Mouse (Mus musculus): Measurements from ENCODE around the gene Capn7. TPM values are rescaled to one million over a fixed set of nuclear protein-coding genes. Genes with fewer than 3 reads are reported as not detected.
A peak's percentile ranks its signal among the peaks of the same experiment; 100 is the strongest.

Capn7 gene
- polyA plus RNA-seq, 1 experiment from 2014 or later, result 32.8 TPM

- Histone ChIP-seq H3K27me3 (replicated peaks) (peaks cover 9% of the 10 kb centered on the region; the same call in 1 of the 2 replicates), H3K4me3 (no peak overlapping the region), H3K36me3 (peaks cover 6% of the 10 kb centered on the region; the same call in 1 of the 2 replicates), H3K4me2 (no peak overlapping the region), H3K27ac (replicated peaks) (no peak overlapping the region), H3K9me3 (peaks cover 5% of the 10 kb centered on the region; the same call in 1 of the 2 replicates), H3K9ac (no peak overlapping the region), H3K4me1 (peaks cover 75% of the 10 kb centered on the region)
- no peak for ATAC-seq (ENCODE audit: extremely low read depth, insufficient number of reproducible peaks, low FRiP score, low TSS enrichment)
- 87% methylated on average over 2 of the region's 2 CpGs for WGBS
Measured at GRCm38 (mm10) chr14:31396428-31396827, 60.0 kb downstream of the Capn7 start.

GRCm38 (mm10) chr14:31397353-31397752 is 60.9 kb downstream of the Capn7 start:
- Histone ChIP-seq H3K4me1 (peaks cover 78% of the 10 kb centered on the region), H3K9me3 (peaks cover 5% of the 10 kb centered on the region; the same call in 1 of the 2 replicates), H3K36me3 (peaks cover 6% of the 10 kb centered on the region; the same call in 1 of the 2 replicates), H3K4me3 (no peak overlapping the region), H3K27ac (replicated peaks) (peak overlapping the region; percentile 70), H3K4me2 (no peak overlapping the region), H3K9ac (0 out of 2 replicates have a peak overlapping the region, but pooled peaks have one; percentile 8), H3K27me3 (replicated peaks) (0 out of 2 replicates have a peak, but pooled peaks cover 4% of the 10 kb centered on the region)
- WGBS, result 69% methylated on average over 12 of the region's 12 CpGs
- ATAC-seq (ENCODE audit: extremely low read depth, insufficient number of reproducible peaks, low FRiP score, low TSS enrichment), result no peak

- Histone ChIP-seq H3K9me3 (peaks cover 5% of the 10 kb centered on the region; the same call in 1 of the 2 replicates), H3K36me3 (peaks cover 6% of the 10 kb centered on the region; the same call in 1 of the 2 replicates), H3K27me3 (replicated peaks) (0 out of 2 replicates have a peak, but pooled peaks cover 4% of the 10 kb centered on the region), H3K4me1 (peaks cover 78% of the 10 kb centered on the region), H3K9ac (peak overlapping the region; percentile 8), H3K4me3 (no peak overlapping the region), H3K27ac (replicated peaks) (peak overlapping the region; percentile 70), H3K4me2 (no peak overlapping the region)
- no peak for ATAC-seq (ENCODE audit: extremely low read depth, insufficient number of reproducible peaks, low FRiP score, low TSS enrichment)
- WGBS, result 74% methylated on average over 9 of the region's 9 CpGs
Measured at GRCm38 (mm10) chr14:31397791-31398595, 61.6 kb downstream of the Capn7 start.

- no peak overlapping the region; the same call in 1 of the 2 replicates for H3K27ac ChIP-seq (replicated peaks)
- no peak for ATAC-seq (ENCODE audit: extremely low read depth, insufficient number of reproducible peaks, low FRiP score, low TSS enrichment)
Measured at GRCm38 (mm10) chr14:31398819-31399218, 62.4 kb downstream of the Capn7 start.

GRCm38 (mm10) chr14:31399271-31399670 is 62.8 kb downstream of the Capn7 start:
- Histone ChIP-seq H3K4me2 (no peak overlapping the region), H3K36me3 (peaks cover 6% of the 10 kb centered on the region; the same call in 1 of the 2 replicates), H3K9me3 (peaks cover 5% of the 10 kb centered on the region; the same call in 1 of the 2 replicates), H3K27ac (replicated peaks) (no peak overlapping the region), H3K9ac (no peak overlapping the region), H3K4me3 (no peak overlapping the region), H3K27me3 (replicated peaks) (0 out of 2 replicates have a peak, but pooled peaks cover 4% of the 10 kb centered on the region), H3K4me1 (peaks cover 78% of the 10 kb centered on the region)
- 90% methylated on average over 3 of the region's 3 CpGs for WGBS
- ATAC-seq (ENCODE audit: extremely low read depth, insufficient number of reproducible peaks, low FRiP score, low TSS enrichment), result no peak

More at GRCm38 (mm10) chr14:31398819-31399218, 62.4 kb downstream of the Capn7 start:
- Histone ChIP-seq H3K9ac (no peak overlapping the region), H3K4me2 (no peak overlapping the region), H3K4me3 (no peak overlapping the region), H3K9me3 (peaks cover 5% of the 10 kb centered on the region; the same call in 1 of the 2 replicates), H3K36me3 (peaks cover 6% of the 10 kb centered on the region; the same call in 1 of the 2 replicates), H3K4me1 (peaks cover 78% of the 10 kb centered on the region), H3K27me3 (replicated peaks) (0 out of 2 replicates have a peak, but pooled peaks cover 4% of the 10 kb centered on the region)
- 92% methylated on average over 11 of the region's 11 CpGs for WGBS

GRCm38 (mm10) chr14:31400246-31400645 is 63.8 kb downstream of the Capn7 start:
- H3K4me2 ChIP-seq, result no peak overlapping the region
- no peak overlapping the region for H3K27ac ChIP-seq (replicated peaks)
- H3K4me1 ChIP-seq, result peaks cover 79% of the 10 kb centered on the region
- H3K36me3 ChIP-seq, result peaks cover 3% of the 10 kb centered on the region; the same call in 1 of the 2 replicates
- ATAC-seq (ENCODE audit: extremely low read depth, insufficient number of reproducible peaks, low FRiP score, low TSS enrichment), result no peak
- H3K4me3 ChIP-seq, result no peak overlapping the region
- 0 out of 2 replicates have a peak, but pooled peaks cover 4% of the 10 kb centered on the region for H3K27me3 ChIP-seq (replicated peaks)
- H3K9me3 ChIP-seq, result peaks cover 2% of the 10 kb centered on the region; the same call in 1 of the 2 replicates
- H3K9ac ChIP-seq, result peak overlapping the region; percentile 20; the same call in 1 of the 2 replicates
- 70% methylated on average over 7 of the region's 7 CpGs for WGBS

GRCm38 (mm10) chr14:31400896-31401295 is 64.5 kb downstream of the Capn7 start:
- Histone ChIP-seq H3K27me3 (replicated peaks) (0 out of 2 replicates have a peak, but pooled peaks cover 4% of the 10 kb centered on the region), H3K27ac (replicated peaks) (peak overlapping the region; percentile 43), H3K4me2 (no peak overlapping the region), H3K4me1 (peaks cover 82% of the 10 kb centered on the region), H3K9ac (no peak overlapping the region), H3K9me3 (no peaks in the 10 kb centered on the region), H3K36me3 (peaks cover 3% of the 10 kb centered on the region; the same call in 1 of the 2 replicates), H3K4me3 (no peak overlapping the region)
- WGBS, result 42% methylated on average over 11 of the region's 11 CpGs
- no peak for ATAC-seq (ENCODE audit: extremely low read depth, insufficient number of reproducible peaks, low FRiP score, low TSS enrichment)

GRCm38 (mm10) chr14:31401918-31402427 is 65.5 kb downstream of the Capn7 start:
- Histone ChIP-seq H3K4me2 (no peak overlapping the region), H3K36me3 (peaks cover 3% of the 10 kb centered on the region; the same call in 1 of the 2 replicates), H3K27ac (replicated peaks) (peak overlapping the region; percentile 43), H3K9me3 (no peaks in the 10 kb centered on the region), H3K4me3 (no peak overlapping the region), H3K27me3 (replicated peaks) (0 out of 2 replicates have a peak, but pooled peaks cover 3% of the 10 kb centered on the region), H3K4me1 (peaks cover 91% of the 10 kb centered on the region), H3K9ac (peak overlapping the region; percentile 55; the same call in 1 of the 2 replicates)
- no peak for ATAC-seq (ENCODE audit: extremely low read depth, insufficient number of reproducible peaks, low FRiP score, low TSS enrichment)
- 75% methylated on average over 6 of the region's 6 CpGs for WGBS

- H3K9ac ChIP-seq, result peak overlapping the region; percentile 55; the same call in 1 of the 2 replicates
Measured at GRCm38 (mm10) chr14:31402693-31403092, 66.3 kb downstream of the Capn7 start.

GRCm38 (mm10) chr14:31403556-31403955 is 67.1 kb downstream of the Capn7 start:
- Histone ChIP-seq H3K27ac (replicated peaks) (peak overlapping the region; percentile 73), H3K4me1 (peaks cover 91% of the 10 kb centered on the region), H3K27me3 (replicated peaks) (no peaks in the 10 kb centered on the region), H3K4me2 (peak overlapping the region; percentile 51), H3K36me3 (peaks cover 3% of the 10 kb centered on the region; the same call in 1 of the 2 replicates), H3K4me3 (no peak overlapping the region), H3K9ac (0 out of 2 replicates have a peak overlapping the region, but pooled peaks have one; percentile 38), H3K9me3 (no peaks in the 10 kb centered on the region)
- WGBS, result 25% methylated on average over 9 of the region's 9 CpGs
- ATAC-seq (ENCODE audit: extremely low read depth, insufficient number of reproducible peaks, low FRiP score, low TSS enrichment), result no peak

More at GRCm38 (mm10) chr14:31402693-31403092, 66.3 kb downstream of the Capn7 start:
- 66% methylated on average over 5 of the region's 5 CpGs for WGBS
- H3K4me2 ChIP-seq, result no peak overlapping the region
- H3K27me3 ChIP-seq (replicated peaks), result no peaks in the 10 kb centered on the region
- H3K4me3 ChIP-seq, result no peak overlapping the region
- H3K27ac ChIP-seq (replicated peaks), result 0 out of 2 replicates have a peak overlapping the region, but pooled peaks have one; percentile 43
- peaks cover 3% of the 10 kb centered on the region; the same call in 1 of the 2 replicates for H3K36me3 ChIP-seq
- H3K9me3 ChIP-seq, result no peaks in the 10 kb centered on the region
- ATAC-seq (ENCODE audit: extremely low read depth, insufficient number of reproducible peaks, low FRiP score, low TSS enrichment), result no peak
- peaks cover 91% of the 10 kb centered on the region for H3K4me1 ChIP-seq
